Mouse (Mus musculus) C2C12 (cell line): ENCODE measurements around the gene Fam117a. TPM values are rescaled to one million over a fixed set of nuclear protein-coding genes. Genes with fewer than 3 reads are reported as not detected.

Experiments used
- H3K27me3 ChIP-seq: one replicate; pipeline ENCODE4 v1.6.1; 2011; ENCODE audit not compliant: control insufficient read depth, insufficient read depth, insufficient read length
- H3K36me3 ChIP-seq: one replicate; pipeline ENCODE4 v1.6.1; 2011; ENCODE audit not compliant: control insufficient read depth, insufficient read depth
- H3K4me3 ChIP-seq: one replicate; pipeline ENCODE4 v1.5.1; 2011; ENCODE audit warnings: mild to moderate bottlenecking, control low read depth; ENCODE audit not compliant: poor library complexity, insufficient read depth, severe bottlenecking
- H3K79me2 ChIP-seq: one replicate; pipeline ENCODE4 v1.6.1; 2011; ENCODE audit not compliant: control insufficient read depth, insufficient read depth
- H3K79me3 ChIP-seq: one replicate; pipeline ENCODE4 v1.6.1; 2011; ENCODE audit warnings: low read depth, control low read depth
- H3ac ChIP-seq: one replicate; pipeline ENCODE3; 2011; ENCODE audit warnings: low read depth; ENCODE audit not compliant: control insufficient read depth, insufficient read length
- CEBPB ChIP-seq: IDR thresholded peaks from one replicate; pipeline ENCODE4 v1.6.1; 2011; ENCODE audit warnings: low read depth, mild to moderate bottlenecking, control low read depth, moderate library complexity
- CTCF ChIP-seq: IDR thresholded peaks from one replicate; pipeline ENCODE4 v1.5.1; 2011; ENCODE audit not compliant: control insufficient read depth, insufficient read depth, insufficient read length
- FOSL1 ChIP-seq: IDR thresholded peaks from one replicate; pipeline ENCODE4 v1.8.0; 2011; ENCODE audit warnings: mild to moderate bottlenecking, low read length; ENCODE audit not compliant: poor library complexity, insufficient read depth, severe bottlenecking
- MAX ChIP-seq: IDR thresholded peaks from one replicate; pipeline ENCODE4 v1.6.1; 2011; ENCODE audit warnings: mild to moderate bottlenecking, control low read depth
- MYOD1 ChIP-seq: IDR thresholded peaks from one replicate; pipeline ENCODE4 v1.6.1; 2011; ENCODE audit warnings: low read depth; ENCODE audit not compliant: control insufficient read depth, insufficient read length
- MYOG ChIP-seq: IDR thresholded peaks from one replicate; pipeline ENCODE4 v1.6.1; 2011; ENCODE audit not compliant: control insufficient read depth, insufficient read length; ENCODE audit errors: extremely low read depth
- USF1 ChIP-seq: IDR thresholded peaks from one replicate; pipeline ENCODE4 v1.6.1; 2011; ENCODE audit warnings: low read depth, mild to moderate bottlenecking, control low read depth, moderate library complexity
- polyA plus RNA-seq: library from polyadenylated mRNA; unstranded; fragments of >200 nt; fragmentation: generic; extraction: Trizol; gene quantifications from one replicate; pipeline ENCODE4 v1.2.1, GENCODE M21; 2012; ENCODE audit warnings: missing spikeins

The Fam117a gene
- polyA plus RNA-seq, 1 experiment, result 7.7 TPM

DNA sequence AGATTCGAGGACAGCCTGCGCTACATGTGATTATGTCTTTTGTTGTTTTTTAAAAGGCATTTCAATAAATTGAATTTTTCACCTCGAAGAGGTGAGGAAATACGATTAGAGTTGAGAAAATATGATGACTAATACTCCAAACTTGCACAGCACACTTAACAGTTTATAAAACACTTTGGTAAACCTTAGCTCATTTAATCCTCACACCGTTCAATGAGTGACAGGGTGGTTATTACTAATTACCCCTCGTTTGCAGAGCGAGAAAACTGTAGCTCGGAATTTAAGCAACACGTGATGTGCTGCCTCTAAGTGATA lies 47.1 kb downstream of the Fam117a start:
- no peak overlapping the region for H3K4me3 ChIP-seq
- peak overlapping the region; percentile 20 for H3ac ChIP-seq
- H3K79me3 ChIP-seq, result peaks cover 16% of the 10 kb centered on the region
- H3K36me3 ChIP-seq, result peaks cover 27% of the 10 kb centered on the region
- H3K79me2 ChIP-seq, result peaks cover 31% of the 10 kb centered on the region
- no peaks in the 10 kb centered on the region for H3K27me3 ChIP-seq
- TF ChIP-seq USF1, result peak; percentile 76
- no peak for TF ChIP-seq CEBPB

GRCm38 (mm10) chr11:95384319-95384972 lies 47.6 kb downstream of the Fam117a start, which contains the start of gene Slc35b1:
TSS of gene Slc35b1 (plus strand) at chr11:95384692.
- Histone ChIP-seq H3K36me3 (peaks cover 32% of the 10 kb centered on the region), H3ac (peak within 1 kb of the TSS; percentile 99), H3K79me2 (peaks cover 31% of the 10 kb centered on the region), H3K79me3 (peaks cover 16% of the 10 kb centered on the region), H3K27me3 (no peaks in the 10 kb centered on the region), H3K4me3 (peak within 1 kb of the TSS; percentile 87)
- TF ChIP-seq CTCF (peak; percentile 85), MAX (peak; percentile 100), FOSL1 (no peak)

DNA sequence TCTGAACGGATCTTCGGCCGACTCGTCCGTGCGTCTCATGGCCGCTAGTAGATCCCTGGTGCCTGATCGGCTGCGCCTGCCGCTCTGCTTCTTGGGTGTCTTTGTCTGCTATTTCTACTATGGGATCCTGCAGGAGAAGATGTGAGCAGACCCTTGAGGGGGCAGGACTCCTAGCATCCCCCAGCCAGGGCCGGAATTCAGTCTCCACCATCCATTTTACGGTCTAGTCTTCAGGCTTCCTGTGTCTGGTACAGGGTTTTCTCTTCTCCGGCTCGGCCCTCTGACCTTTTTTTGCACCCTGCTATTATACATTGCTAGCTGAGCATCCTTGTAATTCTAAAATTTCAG lies 48.1 kb downstream of the Fam117a start:
- Histone ChIP-seq H3K27me3 (no peaks in the 10 kb centered on the region), H3K79me2 (peaks cover 31% of the 10 kb centered on the region), H3K4me3 (peak overlapping the region; percentile 87), H3K36me3 (peaks cover 37% of the 10 kb centered on the region), H3ac (peak overlapping the region; percentile 99), H3K79me3 (peaks cover 16% of the 10 kb centered on the region)
- TF ChIP-seq USF1 (no peak), CTCF (no peak), CEBPB (no peak), FOSL1 (no peak), MYOD1 (no peak), MAX (no peak), MYOG (no peak)

GRCm38 (mm10) chr11:95387354-95387753 lies 50.5 kb downstream of the Fam117a start:
- H3K36me3 ChIP-seq, result peaks cover 52% of the 10 kb centered on the region

DNA sequence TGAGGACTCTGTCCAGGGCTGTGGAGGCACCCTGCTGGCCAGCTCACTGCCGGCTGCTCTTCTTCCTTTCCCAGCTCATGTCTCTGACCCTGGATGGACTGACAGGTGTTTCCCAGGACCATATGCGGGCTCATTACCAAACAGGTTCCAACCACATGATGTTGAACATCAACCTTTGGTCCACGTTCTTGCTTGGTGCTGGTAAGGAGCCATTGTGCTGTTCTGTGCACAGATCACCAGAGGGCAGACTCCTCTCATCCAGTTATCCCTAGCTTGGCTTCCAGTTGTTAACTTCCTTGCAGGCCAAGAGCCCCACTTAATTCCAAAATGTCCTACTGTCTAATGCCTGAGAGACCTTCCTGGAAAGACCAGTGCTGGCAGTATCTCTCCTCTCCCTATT lies 52.2 kb downstream of the Fam117a start:
- no peaks in the 10 kb centered on the region for H3K27me3 ChIP-seq
- no peak for TF ChIP-seq FOSL1
- no peak for TF ChIP-seq CEBPB
- no peak for TF ChIP-seq MAX
- no peak for TF ChIP-seq USF1
- TF ChIP-seq CTCF, result no peak
- no peak for TF ChIP-seq MYOG
- TF ChIP-seq MYOD1, result no peak
- H3K4me3 ChIP-seq, result no peak overlapping the region
- H3K79me3 ChIP-seq, result peaks cover 16% of the 10 kb centered on the region
- peaks cover 31% of the 10 kb centered on the region for H3K79me2 ChIP-seq
- no peak overlapping the region for H3ac ChIP-seq
- H3K36me3 ChIP-seq, result peaks cover 59% of the 10 kb centered on the region

More at GRCm38 (mm10) chr11:95387354-95387753, 50.5 kb downstream of the Fam117a start:
- Histone ChIP-seq H3K27me3 (no peaks in the 10 kb centered on the region), H3K4me3 (no peak overlapping the region), H3K79me2 (peaks cover 31% of the 10 kb centered on the region), H3ac (no peak overlapping the region), H3K79me3 (peaks cover 16% of the 10 kb centered on the region)
- TF ChIP-seq CEBPB (no peak), CTCF (no peak)

DNA sequence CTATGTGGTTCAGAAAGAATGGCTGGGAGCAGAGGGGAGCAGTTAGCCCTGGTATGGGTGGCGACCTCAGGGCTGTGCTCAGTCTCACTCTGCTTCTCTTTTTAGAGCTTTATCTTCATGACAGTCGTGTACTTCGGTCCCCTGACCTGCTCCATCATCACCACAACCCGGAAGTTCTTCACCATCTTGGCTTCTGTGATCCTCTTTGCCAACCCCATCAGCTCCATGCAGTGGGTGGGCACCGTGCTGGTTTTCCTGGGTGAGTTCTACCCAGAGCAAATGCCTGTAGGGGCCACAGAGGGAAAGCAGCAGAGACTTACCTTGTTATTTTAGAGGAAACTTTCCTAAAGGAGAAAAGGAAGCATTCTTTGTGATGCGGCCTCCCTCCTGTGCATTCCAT lies 53.6 kb downstream of the Fam117a start:
- Histone ChIP-seq H3K79me2 (peaks cover 23% of the 10 kb centered on the region), H3K27me3 (no peaks in the 10 kb centered on the region), H3K4me3 (no peak overlapping the region), H3K36me3 (peaks cover 59% of the 10 kb centered on the region), H3ac (no peak overlapping the region), H3K79me3 (peaks cover 11% of the 10 kb centered on the region)
- TF ChIP-seq USF1, result no peak

DNA sequence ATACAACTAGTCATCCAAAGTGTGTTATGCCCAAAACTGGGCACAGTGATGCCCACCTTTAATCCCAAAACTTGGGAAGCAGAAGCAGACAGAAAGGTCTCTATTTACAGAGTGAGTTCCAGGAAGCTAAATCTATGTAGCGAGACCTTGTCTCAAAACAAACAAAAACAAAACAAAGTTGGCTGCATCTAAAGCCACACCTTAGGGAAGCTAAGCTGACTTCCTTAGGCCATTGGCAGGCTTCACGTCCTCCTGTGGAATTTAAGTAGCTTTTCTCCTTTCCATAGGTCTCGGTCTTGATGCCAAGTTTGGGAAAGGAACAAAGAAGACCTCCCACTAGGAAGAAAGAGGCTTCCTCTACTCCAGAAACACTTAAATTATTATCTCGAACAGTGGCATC lies 54.4 kb downstream of the Fam117a start:
- Histone ChIP-seq H3K36me3 (peaks cover 59% of the 10 kb centered on the region), H3K4me3 (no peak overlapping the region), H3K79me2 (peaks cover 16% of the 10 kb centered on the region), H3ac (no peak overlapping the region), H3K79me3 (peaks cover 4% of the 10 kb centered on the region), H3K27me3 (no peaks in the 10 kb centered on the region)
- no peak for TF ChIP-seq USF1
